Comparison of ENCODE assay signal across 23 mouse cellular contexts in the genomic region with DNA sequence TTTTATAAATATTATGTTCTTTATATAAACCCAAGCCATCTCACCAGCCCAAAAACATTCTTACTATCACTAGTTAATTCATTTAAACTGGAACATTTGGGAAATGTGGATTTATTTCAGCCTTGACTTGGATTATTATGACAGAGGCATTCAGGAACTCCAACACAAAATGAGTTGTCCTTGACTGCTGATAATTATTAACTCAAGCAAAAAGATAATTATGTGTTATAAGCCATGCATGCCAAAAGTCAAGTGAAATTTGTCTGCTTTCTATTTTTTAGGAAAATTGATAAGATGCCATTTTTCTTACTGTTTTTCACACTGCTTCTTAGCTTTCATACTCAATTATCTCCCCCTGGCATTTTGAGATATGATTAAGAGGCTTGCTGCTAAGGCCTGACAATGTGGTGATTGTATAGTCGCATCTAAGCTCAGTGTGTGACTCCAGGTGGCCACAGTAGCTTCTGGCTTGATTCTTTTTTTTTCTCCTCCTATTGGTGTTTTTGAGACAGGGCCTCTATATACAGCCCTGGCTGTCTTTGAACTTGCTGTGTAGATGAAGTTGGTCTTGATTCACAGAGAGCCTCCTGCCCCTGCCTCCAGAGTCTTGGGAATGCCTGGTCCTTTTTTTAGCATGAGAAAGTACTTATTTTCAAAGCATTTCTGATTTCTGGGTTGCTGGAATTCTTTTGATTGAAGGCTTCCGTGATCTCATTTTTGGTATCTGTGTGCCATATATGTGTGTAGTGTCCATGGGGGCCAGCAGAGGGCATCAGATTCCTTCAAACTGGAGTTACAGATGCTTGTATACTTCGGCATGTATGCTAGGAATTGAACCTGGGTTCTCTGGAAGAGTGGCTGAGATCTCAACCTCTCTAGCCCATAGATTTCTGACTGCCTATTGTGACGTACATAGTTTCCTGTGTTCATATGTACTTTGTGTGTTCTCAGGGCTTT. TPM values are rescaled to one million over a fixed set of nuclear protein-coding genes. Genes with fewer than 3 reads are reported as not detected.
DNase-seq lines count a peak whose midpoint lies in the region; ATAC-seq and TF ChIP-seq lines count a peak whose summit lies in the region.
"Had no signal": no experiment of that assay in that cellular context is flagged by ENCODE, and none has a peak within 500 bp of the region (broad histone marks: within the 10 kb centered on the region; RNA-seq: fewer than 3 reads in every experiment).

No protein-coding gene starts in this region.

- H3K4me3 ChIP-seq in forebrain, postnatal 0 days (ENCODE audit: low read depth, low read length), result no peak overlapping the region
- H3K4me3 ChIP-seq in forebrain, embryonic 15.5 days, result no peak overlapping the region
- no peak overlapping the region for H3K4me3 ChIP-seq in liver, adult 2 months (ENCODE audit: insufficient read depth, low read depth, low read length)
- no peak overlapping the region for H3K4me3 ChIP-seq in liver, embryonic 11.5 days (ENCODE audit: low read depth, low read length)
- H3K4me3 ChIP-seq in ES-E14 (ENCODE audit: insufficient read depth in 1 of 2, low read depth in 1 of 2, low read length in 2 of 2, poor library complexity in 1 of 2, severe bottlenecking in 1 of 2), result no peak overlapping the region
- H3K4me3 ChIP-seq: embryonic facial prominence, embryonic 12.5 days; kidney, embryonic 15.5 days; neural tube, embryonic 15.5 days had no signal

- H3K9me3 ChIP-seq in forebrain, postnatal 0 days (ENCODE audit: low read length), result no peaks in the 10 kb centered on the region
- no peaks in the 10 kb centered on the region for H3K9me3 ChIP-seq in forebrain, embryonic 15.5 days
- H3K9me3 ChIP-seq in liver, embryonic 11.5 days (ENCODE audit: control insufficient read depth, low read length), result no peaks in the 10 kb centered on the region
- H3K9me3 ChIP-seq in ES-E14 (ENCODE audit: control insufficient read depth, insufficient read depth, low read depth, low read length), result no peaks in the 10 kb centered on the region
- H3K9me3 ChIP-seq: embryonic facial prominence, embryonic 12.5 days; kidney, embryonic 15.5 days; neural tube, embryonic 15.5 days had no signal

- H3K27ac ChIP-seq in forebrain, postnatal 0 days (ENCODE audit: low read depth, low read length), result no peak overlapping the region
- H3K27ac ChIP-seq in forebrain, embryonic 15.5 days (replicated peaks), result no peak overlapping the region
- H3K27ac ChIP-seq in liver, adult 2 months (replicated peaks; ENCODE audit: insufficient read depth, low read depth, low read length), result no peak overlapping the region
- no peak overlapping the region for H3K27ac ChIP-seq in liver, embryonic 11.5 days (ENCODE audit: low read depth, low read length)
- no peak overlapping the region for H3K27ac ChIP-seq in ES-E14 (ENCODE audit: insufficient read depth, low read depth, low read length, poor library complexity, severe bottlenecking)
- H3K27ac ChIP-seq: embryonic facial prominence, embryonic 12.5 days; kidney, embryonic 15.5 days; neural tube, embryonic 15.5 days had no signal

- TF ChIP-seq CTCF in forebrain, postnatal 0 days (IDR thresholded peaks at IDR 0.05; ENCODE audit: low read depth), result peak; percentile 20; the same call in 1 of the 2 replicates
- no peak for TF ChIP-seq CTCF in liver, adult 2 months (IDR thresholded peaks at IDR 0.05; ENCODE audit: low read depth, low read length)

- no peak for TF ChIP-seq POLR2A in liver, adult 2 months (IDR thresholded peaks at IDR 0.05; ENCODE audit: extremely low read depth, insufficient read depth, low read length)

- no peaks in the 10 kb centered on the region for H3K36me3 ChIP-seq in forebrain, postnatal 0 days (ENCODE audit: insufficient read depth)
- H3K36me3 ChIP-seq in forebrain, embryonic 15.5 days, result no peaks in the 10 kb centered on the region
- peaks cover 4% of the 10 kb centered on the region; the same call in 1 of the 2 replicates for H3K36me3 ChIP-seq in liver, adult 2 months (ENCODE audit: control insufficient read depth, insufficient read depth, low read length)
- no peaks in the 10 kb centered on the region for H3K36me3 ChIP-seq in liver, embryonic 11.5 days (ENCODE audit: control insufficient read depth, insufficient read depth, low read length)
- peaks cover 3% of the 10 kb centered on the region; the same call in 1 of the 2 replicates for H3K36me3 ChIP-seq in ES-E14 (ENCODE audit: control insufficient read depth, insufficient read depth, low read length, poor library complexity, severe bottlenecking)
- H3K36me3 ChIP-seq: embryonic facial prominence, embryonic 12.5 days; neural tube, embryonic 15.5 days had no signal

- 82% methylated on average over 4 of the region's 4 CpGs for WGBS in forebrain, postnatal 0 days
- 86% methylated on average over 4 of the region's 4 CpGs for WGBS in forebrain, embryonic 15.5 days
- 90% methylated on average over 4 of the region's 4 CpGs for WGBS in liver, adult 2 months
- 84% methylated on average over 4 of the region's 4 CpGs for WGBS in liver, embryonic 11.5 days

- in situ Hi-C loops in ES-E14 (cut with MboI; ENCODE audit: low sequenced_read_pairs in 2 of 2, unreplicated experiment in 2 of 2), result no loop called here

- no peak overlapping the region for H3K9ac ChIP-seq in forebrain, postnatal 0 days
- H3K9ac ChIP-seq in forebrain, embryonic 15.5 days (replicated peaks), result no peak overlapping the region
- H3K9ac ChIP-seq in liver, adult 2 months (ENCODE audit: low read depth, low read length), result no peak overlapping the region
- no peak overlapping the region for H3K9ac ChIP-seq in liver, embryonic 11.5 days (ENCODE audit: low read depth, low read length)
- H3K9ac ChIP-seq in ES-E14 (ENCODE audit: insufficient read depth, low read depth, low read length, poor library complexity, severe bottlenecking), result no peak overlapping the region
- H3K9ac ChIP-seq: embryonic facial prominence, embryonic 12.5 days; kidney, embryonic 15.5 days; neural tube, embryonic 15.5 days had no signal

- H3K79me2 ChIP-seq in liver, adult 2 months (ENCODE audit: control insufficient read depth, insufficient read depth, low read length), result 0 out of 2 replicates have a peak, but pooled peaks cover 5% of the 10 kb centered on the region

- no peaks in the 10 kb centered on the region for H3K27me3 ChIP-seq in forebrain, postnatal 0 days (ENCODE audit: insufficient read depth, low read length)
- H3K27me3 ChIP-seq in forebrain, embryonic 15.5 days, result no peaks in the 10 kb centered on the region
- no peaks in the 10 kb centered on the region for H3K27me3 ChIP-seq in liver, adult 2 months (ENCODE audit: control insufficient read depth, insufficient read depth, low read length)
- no peaks in the 10 kb centered on the region for H3K27me3 ChIP-seq in liver, embryonic 11.5 days (replicated peaks; ENCODE audit: control insufficient read depth, insufficient read depth, low read length)
- H3K27me3 ChIP-seq: embryonic facial prominence, embryonic 12.5 days; kidney, embryonic 15.5 days; neural tube, embryonic 15.5 days had no signal

- no peak for DNase-seq in forebrain, postnatal 0 days
- DNase-seq in liver, adult 2 months (ENCODE audit: extremely low read depth, low read depth, low spot score), result peak; percentile 52
- DNase-seq in liver, embryonic 11.5 days (ENCODE audit: low spot score), result no peak
- no peak for DNase-seq in ES-E14 (ENCODE audit: low read depth, low spot score)
- DNase-seq in adrenal gland, adult 18-20 months (ENCODE audit: low spot score in 2 of 2), result no peak
- no peak for DNase-seq in thymus, postnatal 10 days (ENCODE audit: low spot score in 2 of 2)
- DNase-seq: adrenal gland, adult 8-10 months; cerebellum, adult 11-12 months; gastrocnemius, postnatal 10 days; heart, postnatal 14 days; left cerebral cortex, postnatal 4 days; lung, postnatal 36 days had no signal

- no peaks in the 10 kb centered on the region for H3K4me1 ChIP-seq in forebrain, postnatal 0 days (ENCODE audit: insufficient read depth)
- H3K4me1 ChIP-seq in forebrain, embryonic 15.5 days, result no peaks in the 10 kb centered on the region
- H3K4me1 ChIP-seq in liver, adult 2 months (ENCODE audit: control insufficient read depth, insufficient read depth, low read length), result no peaks in the 10 kb centered on the region; the same call in 1 of the 2 replicates
- H3K4me1 ChIP-seq in liver, embryonic 11.5 days (replicated peaks; ENCODE audit: control insufficient read depth, insufficient read depth, low read length), result no peaks in the 10 kb centered on the region
- H3K4me1 ChIP-seq in ES-E14 (ENCODE audit: control insufficient read depth in 2 of 2, insufficient read depth in 2 of 2, low read length in 2 of 2, poor library complexity in 1 of 2), result no peaks in the 10 kb centered on the region; a peak in 1 of 4 replicates
- H3K4me1 ChIP-seq: embryonic facial prominence, embryonic 12.5 days; kidney, embryonic 15.5 days; neural tube, embryonic 15.5 days had no signal

- H3K4me2 ChIP-seq in forebrain, postnatal 0 days (ENCODE audit: low read depth), result no peak overlapping the region
- H3K4me2 ChIP-seq in forebrain, embryonic 15.5 days (replicated peaks), result no peak overlapping the region
- no peak overlapping the region for H3K4me2 ChIP-seq in liver, embryonic 11.5 days
- H3K4me2 ChIP-seq: embryonic facial prominence, embryonic 12.5 days; heart, embryonic 11.5 days; kidney, embryonic 15.5 days; midbrain, embryonic 11.5 days; neural tube, embryonic 15.5 days had no signal

- peak; percentile 23; the same call in 1 of the 2 replicates for ATAC-seq in forebrain, postnatal 0 days
- no peak for ATAC-seq in forebrain, embryonic 15.5 days (replicated peaks)
- ATAC-seq in liver, embryonic 11.5 days (replicated peaks; ENCODE audit: low FRiP score), result no peak
- 0 out of 2 replicates have a peak, but pooled peaks have one; percentile 44 for ATAC-seq in granulocyte monocyte progenitor cell, adult 5-6 weeks (replicated peaks; ENCODE audit: poor library complexity, severe bottlenecking)
- ATAC-seq: forebrain, embryonic 16.5 days had no signal

RNA-seq across cellular contexts. Expression of a gene that starts 28.0 kb away (rescaled TPM):
- 4.3 and 4.6 TPM in 2 replicates for total RNA-seq in forebrain, postnatal 0 days (2014; rRNA removed)
- polyA plus RNA-seq in forebrain, postnatal 0 days (2015; fragmentation: Nextera tagmentation; extraction: Ambion mirVana), result 1.9 and 3.2 TPM in 2 replicates
- 3.6 and 3.7 TPM in 2 replicates for polyA plus RNA-seq in forebrain, embryonic 15.5 days (2015; fragmentation: Nextera tagmentation; extraction: Ambion mirVana)
- 8.9 and 16.2 TPM in 2 replicates for total RNA-seq in liver, adult 2 months (2014; rRNA removed)
- 4.5 and 4.6 TPM in 2 replicates for polyA plus RNA-seq in liver, adult 2 months (2012; rRNA removed)
- 13.6 and 14.1 TPM in 2 replicates for polyA plus RNA-seq in liver, embryonic 11.5 days (2014; fragmentation: Nextera tagmentation; extraction: Ambion mirVana)
- 14.6 and 22.3 TPM in 2 replicates for total RNA-seq in ES-E14 (2012; rRNA removed)
- total RNA-seq in granulocyte monocyte progenitor cell, adult 5-6 weeks (2014; fragmentation: Nextera tagmentation), result 8.5 and 25.0 TPM in 2 replicates
- 23.5 and 26.0 TPM in 2 replicates for total RNA-seq in granulocyte monocyte progenitor cell, adult 5-6 weeks (2017)
- 10 to 100 TPM; 17.9 to 19.6 TPM for total RNA-seq in adrenal gland, adult 18-20 months (2021)

RNA-seq across cellular contexts. Expression of a gene that starts 40.2 kb away (rescaled TPM):
- total RNA-seq in forebrain, postnatal 0 days (2014; rRNA removed), result 3.8 and 4.7 TPM in 2 replicates
- 1.2 and 2.7 TPM in 2 replicates for polyA plus RNA-seq in forebrain, postnatal 0 days (2015; fragmentation: Nextera tagmentation; extraction: Ambion mirVana)
- polyA plus RNA-seq in forebrain, embryonic 15.5 days (2015; fragmentation: Nextera tagmentation; extraction: Ambion mirVana), result 0.56 and 0.83 TPM in 2 replicates
- not detected in 2 replicates for total RNA-seq in liver, adult 2 months (2014; rRNA removed)
- polyA plus RNA-seq in liver, adult 2 months (2012; rRNA removed), result not detected in 2 replicates
- polyA plus RNA-seq in liver, embryonic 11.5 days (2014; fragmentation: Nextera tagmentation; extraction: Ambion mirVana), result not detected in 2 replicates
- total RNA-seq in ES-E14 (2012; rRNA removed), result not detected in 2 replicates
- total RNA-seq in granulocyte monocyte progenitor cell, adult 5-6 weeks (2014; fragmentation: Nextera tagmentation), result not detected in 2 replicates
- not detected in 2 replicates for total RNA-seq in granulocyte monocyte progenitor cell, adult 5-6 weeks (2017)
- not detected for total RNA-seq in adrenal gland, adult 18-20 months (2021)
- total RNA-seq: adrenal gland, adult 8-10 months; heart, postnatal 14 days had no signal
- polyA plus RNA-seq: embryonic facial prominence, embryonic 12.5 days; heart, embryonic 11.5 days; liver, embryonic 16.5 days; midbrain, embryonic 11.5 days; testis, adult 2 months; urinary bladder, adult 2 months had no signal

Comparison
In these comparisons a context has a peak if more than half of its experiments do, and no peak if none do; other contexts are left out.
1. ATAC-seq: peak in forebrain, postnatal 0 days (single experiment) and granulocyte monocyte progenitor cell, adult 5-6 weeks (single experiment); none in forebrain, embryonic 15.5 days (single experiment) and liver, embryonic 11.5 days (single experiment).